21 mouse cellular contexts compared by ENCODE assay signal in the genomic region with DNA sequence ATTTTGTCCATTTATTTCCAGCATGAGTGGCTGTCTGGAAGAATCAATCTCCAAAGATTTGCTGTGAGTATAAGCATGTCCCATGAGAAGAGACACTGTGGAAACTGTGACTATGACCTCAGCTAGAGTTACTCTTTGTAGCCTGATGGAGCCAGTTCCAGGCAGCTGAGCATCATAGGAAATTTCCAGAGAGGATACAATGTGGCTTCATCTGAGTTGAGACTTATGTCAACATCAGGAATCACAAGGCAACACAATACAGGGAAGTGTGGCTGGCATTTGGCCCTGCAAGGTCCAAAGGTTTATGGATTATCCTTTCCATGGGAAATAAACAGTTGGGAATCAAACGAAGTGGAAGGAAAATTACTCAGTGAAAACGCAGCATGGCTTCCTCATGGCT.
DNase-seq lines count a peak whose midpoint lies in the region; ATAC-seq and TF ChIP-seq lines count a peak whose summit lies in the region.
"Had no signal": no experiment of that assay in that cellular context is flagged by ENCODE, and none has a peak within 500 bp of the region (broad histone marks: within the 10 kb centered on the region; RNA-seq: fewer than 3 reads in every experiment).

No protein-coding gene starts in this region.

- no peak for TF ChIP-seq CTCF in intestine, postnatal 0 days (IDR thresholded peaks at IDR 0.05; ENCODE audit: low read depth)
- no peak for TF ChIP-seq CTCF in forebrain, postnatal 0 days (IDR thresholded peaks at IDR 0.05; ENCODE audit: low read depth)

- no peak overlapping the region for H3K9ac ChIP-seq in intestine, embryonic 16.5 days (ENCODE audit: low read depth, low read length)
- no peak overlapping the region for H3K9ac ChIP-seq in intestine, postnatal 0 days (ENCODE audit: low read depth, low read length)
- H3K9ac ChIP-seq in forebrain, postnatal 0 days: no peak overlapping the region
- H3K9ac ChIP-seq: embryonic facial prominence, embryonic 15.5 days; hindbrain, embryonic 15.5 days; liver, embryonic 12.5 days; midbrain, embryonic 13.5 days had no signal

- H3K36me3 ChIP-seq in intestine, embryonic 16.5 days (ENCODE audit: control insufficient read depth, insufficient read depth, low read length): no peaks in the 10 kb centered on the region
- no peaks in the 10 kb centered on the region for H3K36me3 ChIP-seq in intestine, postnatal 0 days (ENCODE audit: control insufficient read depth, insufficient read depth)
- H3K36me3 ChIP-seq in forebrain, postnatal 0 days (ENCODE audit: insufficient read depth): no peaks in the 10 kb centered on the region
- H3K36me3 ChIP-seq: embryonic facial prominence, embryonic 15.5 days; forebrain, embryonic 10.5 days; G1E; hindbrain, embryonic 15.5 days; liver, embryonic 12.5 days; midbrain, embryonic 13.5 days had no signal

- H3K27ac ChIP-seq in intestine, embryonic 16.5 days (ENCODE audit: low read length): no peak overlapping the region
- H3K27ac ChIP-seq in intestine, postnatal 0 days (ENCODE audit: low read depth, low read length): no peak overlapping the region
- H3K27ac ChIP-seq in forebrain, postnatal 0 days (ENCODE audit: low read depth, low read length): no peak overlapping the region
- H3K27ac ChIP-seq: embryonic facial prominence, embryonic 15.5 days; forebrain, embryonic 10.5 days; hindbrain, embryonic 15.5 days; liver, embryonic 12.5 days; macrophage; midbrain, embryonic 13.5 days had no signal

- H3K9me3 ChIP-seq in intestine, embryonic 16.5 days (ENCODE audit: control insufficient read depth, low read length): no peaks in the 10 kb centered on the region
- no peaks in the 10 kb centered on the region for H3K9me3 ChIP-seq in intestine, postnatal 0 days (ENCODE audit: control insufficient read depth)
- H3K9me3 ChIP-seq in forebrain, postnatal 0 days (ENCODE audit: low read length): no peaks in the 10 kb centered on the region
- H3K9me3 ChIP-seq: embryonic facial prominence, embryonic 15.5 days; forebrain, embryonic 10.5 days; G1E; hindbrain, embryonic 15.5 days; liver, embryonic 12.5 days; midbrain, embryonic 13.5 days had no signal

- ATAC-seq in intestine, embryonic 16.5 days: peak; percentile 31; the same call in 1 of the 2 replicates
- ATAC-seq in intestine, postnatal 0 days: no peak
- ATAC-seq in forebrain, postnatal 0 days: no peak
- ATAC-seq: CD4-positive, CD25-positive, alpha-beta regulatory T cell, adult 4 months; liver, embryonic 12.5 days; midbrain, embryonic 13.5 days had no signal

- DNase-seq in testis, postnatal 10 days (ENCODE audit: low spot score): peak; percentile 14
- no peak for DNase-seq in testis, postnatal 14 days (ENCODE audit: low spot score)
- DNase-seq in kidney, postnatal 10 days: peak; percentile 38
- DNase-seq in adrenal gland, postnatal 25 days: no peak
- DNase-seq in forebrain, postnatal 0 days: no peak
- DNase-seq: cerebellum, postnatal 14 days; embryo, embryonic 11 days; gastrocnemius, postnatal 25 days; layer of hippocampus, postnatal 36 days; right cerebral cortex, postnatal 14 days; thymus, postnatal 25 days had no signal

- no peak overlapping the region for H3K4me2 ChIP-seq in intestine, embryonic 16.5 days (ENCODE audit: low read depth, low read length)
- no peak overlapping the region for H3K4me2 ChIP-seq in intestine, postnatal 0 days (replicated peaks; ENCODE audit: low read depth)
- H3K4me2 ChIP-seq in forebrain, postnatal 0 days (ENCODE audit: low read depth): no peak overlapping the region
- H3K4me2 ChIP-seq: embryonic facial prominence, embryonic 15.5 days; hindbrain, embryonic 15.5 days; liver, embryonic 12.5 days; midbrain, embryonic 13.5 days had no signal

- H3K27me3 ChIP-seq in intestine, embryonic 16.5 days (replicated peaks; ENCODE audit: control insufficient read depth, insufficient read depth, low read length): no peaks in the 10 kb centered on the region
- H3K27me3 ChIP-seq in intestine, postnatal 0 days (replicated peaks; ENCODE audit: control insufficient read depth, insufficient read depth, low read length): no peaks in the 10 kb centered on the region
- no peaks in the 10 kb centered on the region for H3K27me3 ChIP-seq in forebrain, postnatal 0 days (ENCODE audit: insufficient read depth, low read length)
- H3K27me3 ChIP-seq: embryonic facial prominence, embryonic 15.5 days; hindbrain, embryonic 15.5 days; liver, embryonic 12.5 days; midbrain, embryonic 13.5 days had no signal

- H3K4me3 ChIP-seq in intestine, embryonic 16.5 days (ENCODE audit: low read length): no peak overlapping the region
- no peak overlapping the region for H3K4me3 ChIP-seq in intestine, postnatal 0 days (ENCODE audit: low read depth, low read length)
- H3K4me3 ChIP-seq in forebrain, postnatal 0 days (ENCODE audit: low read depth, low read length): no peak overlapping the region
- H3K4me3 ChIP-seq: embryonic facial prominence, embryonic 15.5 days; forebrain, embryonic 10.5 days; hindbrain, embryonic 15.5 days; liver, embryonic 12.5 days; midbrain, embryonic 13.5 days had no signal

- no peaks in the 10 kb centered on the region for H3K4me1 ChIP-seq in intestine, embryonic 16.5 days (ENCODE audit: control insufficient read depth, insufficient read depth, low read length)
- H3K4me1 ChIP-seq in intestine, postnatal 0 days (replicated peaks; ENCODE audit: control insufficient read depth, insufficient read depth, low read length): no peaks in the 10 kb centered on the region
- no peaks in the 10 kb centered on the region for H3K4me1 ChIP-seq in forebrain, postnatal 0 days (ENCODE audit: insufficient read depth)
- H3K4me1 ChIP-seq: embryonic facial prominence, embryonic 15.5 days; forebrain, embryonic 10.5 days; hindbrain, embryonic 15.5 days; liver, embryonic 12.5 days; midbrain, embryonic 13.5 days had no signal

- 63% methylated on average over 2 of the region's 2 CpGs for WGBS in intestine, embryonic 16.5 days
- 43% methylated on average over 2 of the region's 2 CpGs for WGBS in intestine, postnatal 0 days
- WGBS in forebrain, postnatal 0 days: 71% methylated on average over 2 of the region's 2 CpGs

Comparison
In these comparisons a context has a peak if more than half of its experiments do, and no peak if none do; other contexts are left out.
1. DNase-seq: peak in testis, postnatal 10 days (single experiment) and kidney, postnatal 10 days (single experiment); none in testis, postnatal 14 days (single experiment), adrenal gland, postnatal 25 days (single experiment) and forebrain, postnatal 0 days (single experiment).